Mouse (Mus musculus) G1E (cell line): ENCODE results near the gene Actn2. TPM values are rescaled to one million over a fixed set of nuclear protein-coding genes. Genes with fewer than 3 reads are reported as not detected.

Experiments
- ATAC-seq: 2 replicates; pipeline ENCODE4 v1.8.0; 2016; ENCODE audit warnings: mild to moderate bottlenecking; ENCODE audit not compliant: insufficient number of reproducible peaks, poor library complexity, low FRiP score, severe bottlenecking; ENCODE audit errors: extremely low read depth
- DNase-seq: peaks from one replicate; pipeline ENCODE4 v3.0.0; 2012; ENCODE audit warnings: low spot score
- H3K27me3 ChIP-seq: 2 replicates; pipeline ENCODE4 v1.6.1; 2012; ENCODE audit warnings: mild to moderate bottlenecking, low read length, inconsistent platforms; ENCODE audit not compliant: insufficient read depth
- H3K36me3 ChIP-seq: replicated peaks from 2 replicates; pipeline ENCODE3; 2012; ENCODE audit warnings: mild to moderate bottlenecking, inconsistent platforms
- H3K4me1 ChIP-seq: 2 replicates; pipeline ENCODE4 v1.6.1; 2012; ENCODE audit warnings: low read depth, low read length, inconsistent platforms, mixed read lengths; ENCODE audit not compliant: insufficient read depth
- H3K4me3 ChIP-seq: 2 replicates; pipeline ENCODE4 v1.5.1; 2012; ENCODE audit warnings: low read depth, mild to moderate bottlenecking, inconsistent platforms, low read length, moderate library complexity, mixed read lengths
- H3K9me3 ChIP-seq: replicated peaks from 2 replicates; pipeline ENCODE4 v1.6.1; 2012; ENCODE audit warnings: inconsistent platforms
- CTCF ChIP-seq: IDR thresholded peaks from 2 replicates; pipeline ENCODE4 v1.5.1; 2012; ENCODE audit warnings: low read depth, low read length, inconsistent platforms, mixed read lengths
- GATA1 ChIP-seq: IDR thresholded peaks from 2 replicates; pipeline ENCODE4 v1.6.1; 2012; ENCODE audit warnings: borderline replicate concordance, low read length, inconsistent platforms, mixed read lengths
- GATA2 ChIP-seq: IDR thresholded peaks from 2 replicates; pipeline ENCODE4 v1.6.1; 2012; ENCODE audit warnings: low read depth, low read length, inconsistent platforms, borderline replicate concordance
- POLR2AphosphoS5 ChIP-seq: IDR thresholded peaks from 2 replicates; pipeline ENCODE4 v1.6.1; 2012; ENCODE audit warnings: low read depth, low read length, inconsistent platforms; ENCODE audit not compliant: insufficient replicate concordance
- TAL1 ChIP-seq: conservative IDR thresholded peaks from 2 replicates; pipeline ENCODE4 v1.6.1; 2012; ENCODE audit warnings: low read depth, low read length, inconsistent platforms, mixed read lengths
- polyA plus RNA-seq: library from polyadenylated mRNA; stranded (reverse); fragments of >175 nt; gene quantifications from 2 replicates; pipeline ENCODE4 v1.2.3, GENCODE M21; 2012
- total RNA-seq, 2 experiments: library from RNA; stranded (forward) in 1 of 2; stranded (reverse) in 1 of 2; fragments of 200-1000 nt in 1 of 2; fragments of >200 nt in 1 of 2; fragmentation: Nextera tagmentation in 1 of 2; gene quantifications; 2 replicates each; pipeline ENCODE4 v1.2.3; 2014 to 2017

Gene Actn2
- total and polyA plus RNA-seq, 3 experiments = 0.30 to 0.55 TPM; not detected in 1

GRCm38 (mm10) chr13:12274721-12275120 lies 65.8 kb downstream of the Actn2 start:
- TF ChIP-seq GATA1 = no peak
- TF ChIP-seq POLR2AphosphoS5 = no peak
- TF ChIP-seq GATA2 = no peak
- no peak for TF ChIP-seq TAL1
- TF ChIP-seq CTCF = no peak
- Histone ChIP-seq H3K27me3 (peaks cover 42% of the 10 kb centered on the region), H3K9me3 (no peaks in the 10 kb centered on the region), H3K36me3 (no peaks in the 10 kb centered on the region), H3K4me3 (no peak overlapping the region), H3K4me1 (0 out of 2 replicates have a peak, but pooled peaks cover 3% of the 10 kb centered on the region)
- ATAC-seq = no peak
- no peak for DNase-seq

GRCm38 (mm10) chr13:12274220-12274619 lies 66.3 kb downstream of the Actn2 start:
- no peak for ATAC-seq
- TF ChIP-seq GATA2 (no peak), TAL1 (no peak)
- no peaks in the 10 kb centered on the region for H3K9me3 ChIP-seq
- H3K4me1 ChIP-seq = 0 out of 2 replicates have a peak, but pooled peaks cover 3% of the 10 kb centered on the region
- H3K36me3 ChIP-seq = no peaks in the 10 kb centered on the region
- peaks cover 46% of the 10 kb centered on the region for H3K27me3 ChIP-seq
- no peak for DNase-seq
- no peak overlapping the region for H3K4me3 ChIP-seq

- TF ChIP-seq GATA1 (no peak), TAL1 (no peak), CTCF (peak; percentile 80), GATA2 (no peak), POLR2AphosphoS5 (no peak)
- Histone ChIP-seq H3K36me3 (no peaks in the 10 kb centered on the region), H3K27me3 (peaks cover 44% of the 10 kb centered on the region), H3K9me3 (no peaks in the 10 kb centered on the region), H3K4me1 (0 out of 2 replicates have a peak, but pooled peaks cover 3% of the 10 kb centered on the region), H3K4me3 (no peak overlapping the region)
- peak; percentile 28 for DNase-seq
- ATAC-seq = peak; percentile 57
Observed at GRCm38 (mm10) chr13:12272953-12273352, 67.6 kb downstream of the Actn2 start.

GRCm38 (mm10) chr13:12267971-12268370 lies 72.6 kb downstream of the Actn2 start:
- H3K36me3 ChIP-seq = no peaks in the 10 kb centered on the region
- peaks cover 23% of the 10 kb centered on the region for H3K27me3 ChIP-seq
- no peak overlapping the region for H3K4me3 ChIP-seq
- no peak for ATAC-seq
- no peak for DNase-seq
- H3K4me1 ChIP-seq = peaks cover 3% of the 10 kb centered on the region; the same call in 1 of the 2 replicates
- TF ChIP-seq CTCF = no peak
- no peak for TF ChIP-seq POLR2AphosphoS5
- TF ChIP-seq GATA2 = no peak
- no peak for TF ChIP-seq GATA1
- TF ChIP-seq TAL1 = no peak
- 0 out of 2 replicates have a peak, but pooled peaks cover 2% of the 10 kb centered on the region for H3K9me3 ChIP-seq

GRCm38 (mm10) chr13:12267097-12267496 lies 73.5 kb downstream of the Actn2 start:
- DNase-seq = no peak
- TF ChIP-seq POLR2AphosphoS5 = no peak
- no peak for TF ChIP-seq TAL1
- TF ChIP-seq GATA1 = no peak
- no peak for TF ChIP-seq GATA2
- TF ChIP-seq CTCF = no peak
- peaks cover 23% of the 10 kb centered on the region for H3K27me3 ChIP-seq
- H3K4me3 ChIP-seq = no peak overlapping the region
- no peak; the same call in 1 of the 2 replicates for ATAC-seq
- peaks cover 3% of the 10 kb centered on the region; the same call in 1 of the 2 replicates for H3K4me1 ChIP-seq
- H3K9me3 ChIP-seq = 0 out of 2 replicates have a peak, but pooled peaks cover 2% of the 10 kb centered on the region
- H3K36me3 ChIP-seq = no peaks in the 10 kb centered on the region

- H3K9me3 ChIP-seq = peaks cover 15% of the 10 kb centered on the region
- H3K36me3 ChIP-seq = no peaks in the 10 kb centered on the region
- peaks cover 6% of the 10 kb centered on the region; the same call in 1 of the 2 replicates for H3K4me1 ChIP-seq
- H3K27me3 ChIP-seq = peaks cover 9% of the 10 kb centered on the region
- TF ChIP-seq TAL1 (no peak), CTCF (no peak)
- H3K4me3 ChIP-seq = no peak overlapping the region
- ATAC-seq (no peak), DNase-seq (no peak)
Observed at GRCm38 (mm10) chr13:12263996-12264395, 76.6 kb downstream of the Actn2 start.

GRCm38 (mm10) chr13:12261505-12261904 lies 79.1 kb downstream of the Actn2 start:
- ATAC-seq (no peak), DNase-seq (no peak)
- TF ChIP-seq CTCF = no peak
- TF ChIP-seq GATA1 = no peak
- no peak for TF ChIP-seq GATA2
- TF ChIP-seq TAL1 = no peak
- no peak for TF ChIP-seq POLR2AphosphoS5
- peaks cover 15% of the 10 kb centered on the region for H3K9me3 ChIP-seq
- peaks cover 14% of the 10 kb centered on the region for H3K4me1 ChIP-seq
- H3K36me3 ChIP-seq = no peaks in the 10 kb centered on the region
- no peak overlapping the region for H3K4me3 ChIP-seq
- H3K27me3 ChIP-seq = peaks cover 5% of the 10 kb centered on the region
